6 mouse cellular contexts compared by ENCODE assay signal in genomic region chr6:86824401-86824800, GRCm38 (mm10).
"Had no signal": no experiment of that assay in that cellular context is flagged by ENCODE, and none has a peak within 500 bp of the region (broad histone marks: within the 10 kb centered on the region; RNA-seq: fewer than 3 reads in every experiment).

No protein-coding gene starts in this region.

- H3K27me3 ChIP-seq: kidney, embryonic 15.5 days had no signal

- H3K9ac ChIP-seq: kidney, embryonic 15.5 days; limb, embryonic 15.5 days; liver, embryonic 12.5 days; lung, embryonic 14.5 days; midbrain, embryonic 13.5 days had no signal

- ATAC-seq: midbrain, embryonic 13.5 days had no signal

- DNase-seq: right cerebral cortex, postnatal 25 days had no signal

- H3K4me3 ChIP-seq: kidney, embryonic 15.5 days; limb, embryonic 15.5 days; liver, embryonic 12.5 days; midbrain, embryonic 13.5 days had no signal

- H3K27ac ChIP-seq: kidney, embryonic 15.5 days; limb, embryonic 15.5 days; liver, embryonic 12.5 days; midbrain, embryonic 13.5 days had no signal

- H3K4me2 ChIP-seq: kidney, embryonic 15.5 days; limb, embryonic 15.5 days; liver, embryonic 12.5 days; lung, embryonic 14.5 days; midbrain, embryonic 13.5 days had no signal

- H3K36me3 ChIP-seq: kidney, embryonic 15.5 days; limb, embryonic 15.5 days; liver, embryonic 12.5 days; midbrain, embryonic 13.5 days had no signal

- H3K9me3 ChIP-seq: kidney, embryonic 15.5 days; limb, embryonic 15.5 days; liver, embryonic 12.5 days; midbrain, embryonic 13.5 days had no signal
